In genomic region chr19:33053199-33053867, GRCm38 (mm10) we compare ENCODE assay signal across 24 mouse cellular contexts.
DNase-seq lines count a peak whose midpoint lies in the region; ATAC-seq and TF ChIP-seq lines count a peak whose summit lies in the region.
"Had no signal": no experiment of that assay in that cellular context is flagged by ENCODE, and none has a peak within 500 bp of the region (broad histone marks: within the 10 kb centered on the region; RNA-seq: fewer than 3 reads in every experiment).

No protein-coding gene starts in this region.

- H3K9ac ChIP-seq in CH12.LX (ENCODE audit: insufficient read depth, low read depth), result no peak overlapping the region
- no peak overlapping the region for H3K9ac ChIP-seq in lung, postnatal 0 days (replicated peaks; ENCODE audit: low read depth)
- H3K9ac ChIP-seq: embryonic facial prominence, embryonic 13.5 days; forebrain, embryonic 13.5 days; forebrain, postnatal 0 days; hindbrain, embryonic 14.5 days had no signal

- H3K27me3 ChIP-seq in CH12.LX (replicated peaks), result no peaks in the 10 kb centered on the region
- H3K27me3 ChIP-seq in lung, postnatal 0 days (replicated peaks; ENCODE audit: insufficient read depth, low read length), result no peaks in the 10 kb centered on the region
- H3K27me3 ChIP-seq: embryonic facial prominence, embryonic 13.5 days; forebrain, embryonic 13.5 days; Patski had no signal

- no peaks in the 10 kb centered on the region for H3K36me3 ChIP-seq in CH12.LX (replicated peaks in 1 of 2; ENCODE audit: control insufficient read depth in 1 of 2, insufficient read depth in 1 of 2, low read length in 1 of 2)
- no peaks in the 10 kb centered on the region for H3K36me3 ChIP-seq in lung, postnatal 0 days (ENCODE audit: insufficient read depth, low read length)
- H3K36me3 ChIP-seq: embryonic facial prominence, embryonic 13.5 days; heart, embryonic 10.5 days; hindbrain, embryonic 10.5 days had no signal

- H3K4me3 ChIP-seq in CH12.LX (replicated peaks in 1 of 3; ENCODE audit: low read depth in 2 of 3, low read length in 2 of 3, poor library complexity in 1 of 3), result no peak overlapping the region
- no peak overlapping the region for H3K4me3 ChIP-seq in lung, postnatal 0 days (ENCODE audit: low read depth, low read length)
- H3K4me3 ChIP-seq: embryonic facial prominence, embryonic 13.5 days; forebrain, embryonic 13.5 days; gastrocnemius, adult 2 months; heart, embryonic 10.5 days; hindbrain, embryonic 10.5 days had no signal

- TF ChIP-seq RAD21 in CH12.LX (IDR thresholded peaks at IDR 0.05; ENCODE audit: low read depth, low read length), result no peak; the same call in none of the 2 replicates

- peaks cover 2 to 24% of the 10 kb centered on the region in 2 experiments; a peak in 3 of 4 replicates for H3K4me1 ChIP-seq in CH12.LX (ENCODE audit: control insufficient read depth in 1 of 2, insufficient read depth in 2 of 2)
- no peaks in the 10 kb centered on the region for H3K4me1 ChIP-seq in lung, postnatal 0 days (ENCODE audit: insufficient read depth, low read depth, low read length)
- H3K4me1 ChIP-seq: forebrain, embryonic 13.5 days; heart, embryonic 10.5 days had no signal

- peak; percentile 70 for DNase-seq in CD4-positive helper T cell, adult 2 months (ENCODE audit: low read depth, low spot score)
- peak; percentile 72 for DNase-seq in CH12.LX (ENCODE audit: extremely low read depth)
- peak; percentile 58 for DNase-seq in induced T-regulatory cell, adult 2 months (ENCODE audit: low read depth)
- DNase-seq in cerebellum, adult 11 months, result no peak
- no peak for DNase-seq in gastrocnemius, postnatal 10 days
- DNase-seq in lung, postnatal 0 days (ENCODE audit: low spot score), result no peak
- no peak for DNase-seq in frontal cortex, adult 2 months (ENCODE audit: extremely low spot score in 1 of 2, low spot score in 1 of 2)
- DNase-seq: adrenal gland, adult 8-10 months; cerebellum, adult 11-12 months; cerebellum, adult 9-11 months; cerebellum, postnatal 36 days; forebrain, postnatal 0 days; gastrocnemius, adult 2 months; gastrocnemius, postnatal 36 days; heart, adult 18-20 months; heart, postnatal 14 days; kidney, adult 8-10 months had no signal

- no peak overlapping the region for H3K27ac ChIP-seq in CH12.LX (ENCODE audit: insufficient read depth, low read depth)
- H3K27ac ChIP-seq in lung, postnatal 0 days (ENCODE audit: low read length), result no peak overlapping the region
- H3K27ac ChIP-seq: embryonic facial prominence, embryonic 13.5 days; forebrain, embryonic 13.5 days; gastrocnemius, adult 2 months; heart, embryonic 10.5 days; hindbrain, embryonic 10.5 days; hindbrain, embryonic 14.5 days had no signal

- WGBS in lung, postnatal 0 days, result 74% methylated on average over 4 of the region's 4 CpGs

- dilution Hi-C loops in CH12.LX (cut with MboI; ENCODE audit: extremely low pct_ligation_motif_present, extremely low pct_unique_long_range_greater_than_20kb, low sequenced_read_pairs), result no loop called here

- no peak for ATAC-seq in lung, postnatal 0 days
- ATAC-seq: forebrain, embryonic 13.5 days; forebrain, postnatal 0 days; intestine, postnatal 0 days; Patski had no signal

- no peak for TF ChIP-seq POLR2A in CH12.LX (IDR thresholded peaks at IDR 0.05; ENCODE audit: low read depth, low read length)

- peak overlapping the region; percentile 80 for H3K4me2 ChIP-seq in CH12.LX (ENCODE audit: insufficient read depth, low read depth, poor library complexity, severe bottlenecking)
- H3K4me2 ChIP-seq in lung, postnatal 0 days (replicated peaks; ENCODE audit: low read depth, low read length), result no peak overlapping the region
- H3K4me2 ChIP-seq: embryonic facial prominence, embryonic 13.5 days; forebrain, embryonic 13.5 days; hindbrain, embryonic 14.5 days had no signal

- H3K9me3 ChIP-seq in CH12.LX (replicated peaks; ENCODE audit: low read length), result no peaks in the 10 kb centered on the region
- no peaks in the 10 kb centered on the region for H3K9me3 ChIP-seq in lung, postnatal 0 days (ENCODE audit: low read length)
- H3K9me3 ChIP-seq: embryonic facial prominence, embryonic 13.5 days; forebrain, embryonic 13.5 days; heart, embryonic 10.5 days; hindbrain, embryonic 10.5 days had no signal

- in situ Hi-C loops in CH12.LX (cut with MboI; ENCODE audit: low pct_ligation_motif_present, low pct_unique_long_range_greater_than_20kb, low sequenced_read_pairs), result no loop called here

- TF ChIP-seq EP300 in CH12.LX (IDR thresholded peaks at IDR 0.05; ENCODE audit: low read length), result peak; percentile 60
- no peak for TF ChIP-seq EP300 in lung, postnatal 0 days (IDR thresholded peaks at IDR 0.05)

- H3K79me2 ChIP-seq in CH12.LX (replicated peaks; ENCODE audit: control insufficient read depth, extremely low read depth, insufficient read depth, poor library complexity, severe bottlenecking), result no peaks in the 10 kb centered on the region

- TF ChIP-seq CTCF in CH12.LX (conservative IDR thresholded peaks at IDR 0.05 in 1 of 2, IDR thresholded peaks at IDR 0.05 in 1 of 2; ENCODE audit: low read depth in 2 of 2, low read length in 2 of 2), result no peak
- no peak for TF ChIP-seq CTCF in lung, postnatal 0 days (IDR thresholded peaks at IDR 0.05)

TF ChIP-seq in CH12.LX, 34 proteins besides CTCF, POLR2A, EP300 and RAD21:
- TF ChIP-seq MAFK (IDR thresholded peaks at IDR 0.05; ENCODE audit: insufficient replicate concordance, low read length) (0 out of 2 replicates have a peak, but pooled peaks have one; percentile 23), GABPA (IDR thresholded peaks at IDR 0.05; ENCODE audit: insufficient replicate concordance, low read depth, low read length) (no peak), ZC3H11A (IDR thresholded peaks at IDR 0.05; ENCODE audit: low read depth, low read length) (no peak), MXI1 (IDR thresholded peaks at IDR 0.05; ENCODE audit: low read depth, low read length) (no peak), MYC (IDR thresholded peaks at IDR 0.05; ENCODE audit: low read depth, low read length) (0 out of 2 replicates have a peak, but pooled peaks have one; percentile 26), ZMIZ1 (IDR thresholded peaks at IDR 0.05; ENCODE audit: low read depth, low read length) (no peak), MAX (IDR thresholded peaks at IDR 0.05; ENCODE audit: low read length) (peak; percentile 59; the same call in 1 of the 2 replicates), UBTF (IDR thresholded peaks at IDR 0.05; ENCODE audit: low read depth, low read length) (no peak), NELFE (IDR thresholded peaks at IDR 0.05; ENCODE audit: low read depth, low read length) (no peak), CHD2 (IDR thresholded peaks at IDR 0.05; ENCODE audit: low read length) (peak; percentile 62; the same call in 1 of the 2 replicates), CHD1 (IDR thresholded peaks at IDR 0.05; ENCODE audit: low read depth, low read length) (no peak), TBP (conservative IDR thresholded peaks at IDR 0.05; ENCODE audit: low read depth, low read length) (0 out of 2 replicates have a peak, but pooled peaks have one; percentile 18), KAT2A (IDR thresholded peaks at IDR 0.05; ENCODE audit: insufficient replicate concordance, low read length) (no peak), ZNF384 (IDR thresholded peaks at IDR 0.05; ENCODE audit: low read depth, low read length) (no peak), NRF1 (IDR thresholded peaks at IDR 0.05; ENCODE audit: low read depth, low read length) (no peak), RCOR1 (conservative IDR thresholded peaks at IDR 0.05; ENCODE audit: low read depth, low read length) (0 out of 2 replicates have a peak, but pooled peaks have one; percentile 26), E2F4 (IDR thresholded peaks at IDR 0.05; ENCODE audit: insufficient replicate concordance, low read depth, low read length) (no peak), POLR2AphosphoS2 (IDR thresholded peaks at IDR 0.05; ENCODE audit: low read depth, low read length) (no peak), IRF4 (IDR thresholded peaks at IDR 0.05; ENCODE audit: low read depth, low read length) (peak; percentile 14; the same call in 1 of the 2 replicates), SMC3 (IDR thresholded peaks at IDR 0.05; ENCODE audit: low read depth, low read length) (no peak), ZKSCAN1 (IDR thresholded peaks at IDR 0.05; ENCODE audit: borderline replicate concordance, low read depth, low read length) (no peak), JUND (conservative IDR thresholded peaks at IDR 0.05; ENCODE audit: low read depth, low read length) (no peak), MAZ (IDR thresholded peaks at IDR 0.05; ENCODE audit: low read depth, low read length) (no peak), USF2 (conservative IDR thresholded peaks at IDR 0.05; ENCODE audit: low read depth, low read length) (no peak), SIN3A (IDR thresholded peaks at IDR 0.05; ENCODE audit: low read length) (no peak), PAX5 (IDR thresholded peaks at IDR 0.05; ENCODE audit: low read length) (no peak), HCFC1 (IDR thresholded peaks at IDR 0.05; ENCODE audit: low read depth, low read length) (no peak), TCF12 (IDR thresholded peaks at IDR 0.05; ENCODE audit: low read depth, low read length) (peak; percentile 55; the same call in 1 of the 2 replicates), ETS1 (conservative IDR thresholded peaks at IDR 0.05; ENCODE audit: low read depth, low read length) (peak; percentile 53), USF1 (IDR thresholded peaks at IDR 0.05; ENCODE audit: low read depth, low read length) (no peak), BHLHE40 (IDR thresholded peaks at IDR 0.05; ENCODE audit: low read depth, low read length) (peak; percentile 69), MEF2A (IDR thresholded peaks at IDR 0.05; ENCODE audit: borderline replicate concordance, low read depth, low read length) (no peak), ELF1 (IDR thresholded peaks at IDR 0.05; ENCODE audit: low read depth, low read length) (no peak), JUN (IDR thresholded peaks at IDR 0.05; ENCODE audit: insufficient read depth, low read depth, low read length) (no peak)

Comparison
In these comparisons a context has a peak if more than half of its experiments do, and no peak if none do; other contexts are left out.
1. DNase-seq: peak in CD4-positive helper T cell, adult 2 months (single experiment), CH12.LX (single experiment) and induced T-regulatory cell, adult 2 months (single experiment); none in cerebellum, adult 11 months (single experiment), gastrocnemius, postnatal 10 days (single experiment), lung, postnatal 0 days (single experiment) and frontal cortex, adult 2 months (0 of 2).